Mouse (Mus musculus) erythroblast, embryonic 14.5 days (primary cell): ENCODE results near the gene Olfr1504. TPM values are rescaled to one million over a fixed set of nuclear protein-coding genes. Genes with fewer than 3 reads are reported as not detected.
"Not testable (repeated sequence)": the region's sequence is repeated elsewhere in the genome, so short reads cannot be mapped to it uniquely, and the experiment has no call there.

Experiments
- H3K27me3 ChIP-seq: 2 replicates; pipeline ENCODE4 v1.6.1; 2012; ENCODE audit warnings: inconsistent platforms; ENCODE audit not compliant: control insufficient read depth
- H3K36me3 ChIP-seq: 2 replicates; pipeline ENCODE4 v1.6.1; 2012; ENCODE audit warnings: mild to moderate bottlenecking, inconsistent platforms; ENCODE audit not compliant: control insufficient read depth
- H3K4me1 ChIP-seq: 2 replicates; pipeline ENCODE4 v1.6.1; 2012; ENCODE audit warnings: inconsistent platforms; ENCODE audit not compliant: control insufficient read depth
- H3K4me3 ChIP-seq: replicated peaks from 2 replicates; pipeline ENCODE3; 2012; ENCODE audit warnings: moderate library complexity, mild to moderate bottlenecking, inconsistent platforms
- H3K9me3 ChIP-seq: 2 replicates; pipeline ENCODE4 v1.6.1; 2012; ENCODE audit warnings: low read length, inconsistent platforms, mixed read lengths; ENCODE audit not compliant: control insufficient read depth
- GATA1 ChIP-seq: IDR thresholded peaks from 2 replicates; pipeline ENCODE4 v1.6.1; 2012; ENCODE audit warnings: low read length, inconsistent platforms, mixed read lengths
- TAL1 ChIP-seq: IDR thresholded peaks from 3 replicates; pipeline ENCODE4 v1.6.1; 2012; ENCODE audit warnings: low read length, inconsistent platforms, mixed read lengths
- polyA plus RNA-seq: library from polyadenylated mRNA; stranded (reverse); fragments of >175 nt; gene quantifications from 2 replicates; pipeline ENCODE4 v1.2.3, GENCODE M21; 2012

The Olfr1504 gene
- polyA plus RNA-seq = not detected in 2 replicates

DNA sequence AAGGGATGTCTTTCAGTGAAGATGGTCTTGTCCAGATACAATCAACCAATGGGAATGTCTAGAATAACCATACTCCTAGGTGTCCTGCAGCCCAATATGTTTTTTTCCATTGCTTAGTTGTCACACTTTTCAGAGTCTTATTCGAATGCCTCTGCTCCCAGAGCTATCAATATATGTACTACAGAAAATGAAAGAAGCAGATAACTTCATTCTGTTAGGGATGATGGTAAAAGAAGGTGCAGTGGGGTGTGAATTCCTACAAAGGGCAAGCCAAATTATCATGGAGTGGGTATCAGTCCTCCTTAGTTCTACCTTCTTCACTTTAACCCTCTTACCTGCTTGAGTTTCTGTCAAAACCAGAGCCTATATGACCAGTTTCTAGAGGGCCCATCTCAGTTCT lies at the start of gene Olfr1504:
Olfr1504 (minus strand) TSS at position 101 of the 400 bp plus-strand sequence.
- no peak within 1 kb of the TSS for H3K4me3 ChIP-seq
- H3K36me3 ChIP-seq = no peaks in the 10 kb centered on the region
- no peaks in the 10 kb centered on the region for H3K27me3 ChIP-seq
- TF ChIP-seq TAL1 (no peak), GATA1 (no peak)
- no peaks in the 10 kb centered on the region for H3K9me3 ChIP-seq
- H3K4me1 ChIP-seq = no peaks in the 10 kb centered on the region

DNA sequence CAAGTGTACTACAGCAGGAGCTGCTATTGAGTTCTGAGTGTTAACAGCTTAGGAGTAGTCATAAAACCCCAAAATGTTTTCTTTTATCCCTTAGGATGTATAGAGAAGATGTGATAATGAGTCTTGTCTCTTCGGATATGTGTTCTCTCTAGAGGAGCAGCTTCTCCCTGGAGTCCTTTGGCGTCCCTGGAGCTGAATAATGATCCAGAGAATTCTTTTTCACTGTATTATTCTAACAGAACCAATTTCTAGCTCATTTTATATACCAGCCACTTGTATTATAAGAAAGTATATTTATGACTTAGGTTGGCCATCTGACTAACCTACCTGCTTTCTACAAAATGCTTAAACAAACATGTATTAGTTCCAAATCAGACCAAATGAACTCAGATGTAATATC lies 15.5 kb upstream of the Olfr1504 start, which contains the start of gene Olfr1505:
Olfr1505 (plus strand) TSS at position 301 of the 400 bp plus-strand sequence.
- H3K36me3 ChIP-seq = no peaks in the 10 kb centered on the region
- H3K27me3 ChIP-seq = no peaks in the 10 kb centered on the region
- peaks cover 2% of the 10 kb centered on the region for H3K9me3 ChIP-seq
- TF ChIP-seq GATA1 (no peak), TAL1 (no peak)
- no peaks in the 10 kb centered on the region for H3K4me1 ChIP-seq
- H3K4me3 ChIP-seq = no peak within 1 kb of the TSS

DNA sequence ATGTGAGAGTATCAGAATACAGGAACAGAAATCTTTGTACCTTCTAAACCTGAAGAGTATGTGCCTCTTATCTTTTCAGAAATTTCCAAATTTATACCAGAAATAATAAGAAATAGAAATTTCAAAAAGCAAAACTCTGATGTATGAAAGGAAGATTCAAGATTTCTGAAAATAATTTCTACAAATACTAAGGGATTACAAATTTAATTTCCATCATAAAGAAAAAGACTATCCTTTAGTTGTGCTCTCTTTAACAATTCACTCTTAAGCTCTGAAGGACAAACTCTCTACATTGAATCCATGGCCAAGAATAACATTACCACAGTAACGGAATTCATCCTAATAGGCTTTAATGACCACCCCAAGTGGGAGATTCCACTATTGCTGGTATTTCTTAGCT lies 36.2 kb downstream of the Olfr1504 start, which contains the start of gene Olfr1502:
Olfr1502 (plus strand) TSS at position 301 of the 400 bp plus-strand sequence.
- Histone ChIP-seq H3K27me3 (no peaks in the 10 kb centered on the region), H3K9me3 (no peaks in the 10 kb centered on the region), H3K4me1 (no peaks in the 10 kb centered on the region), H3K4me3 (no peak within 1 kb of the TSS), H3K36me3 (no peaks in the 10 kb centered on the region)
- TF ChIP-seq TAL1 (no peak), GATA1 (no peak)

DNA sequence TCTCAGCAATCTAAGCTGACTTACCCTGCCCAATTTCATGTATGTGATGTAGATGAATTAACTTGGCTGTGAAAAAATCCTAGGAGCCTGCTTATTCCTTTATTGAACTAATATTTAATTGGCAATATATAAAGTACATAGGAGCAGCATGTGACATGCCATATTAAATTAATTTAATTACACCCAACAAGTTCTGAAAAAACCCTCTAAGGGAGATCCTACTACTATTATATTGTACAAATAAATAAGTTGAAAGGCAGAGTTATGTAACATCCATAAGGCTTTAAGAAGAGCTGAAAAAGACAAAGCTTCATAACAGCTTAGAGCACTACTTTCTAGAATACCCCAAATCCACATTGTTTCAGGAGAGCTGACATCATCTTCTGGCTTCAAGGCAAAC lies 47.1 kb downstream of the Olfr1504 start, which contains the start of gene Olfr1501:
Olfr1501 (minus strand) TSS at position 101 of the 400 bp plus-strand sequence.
- not testable (repeated sequence) for H3K4me3 ChIP-seq, H3K9me3 ChIP-seq, H3K36me3 ChIP-seq, H3K4me1 ChIP-seq, H3K27me3 ChIP-seq

Other genes starting within 250 kb of the Olfr1504 start
- gene Olfr1490, start 246.8 kb downstream of the Olfr1504 start, polyA plus RNA-seq = not detected in 2 replicates
- not detected in 2 replicates for gene Olfr1491, start 200.7 kb downstream of the Olfr1504 start, polyA plus RNA-seq
- gene Olfr1493-ps1, start 174.7 kb downstream of the Olfr1504 start, polyA plus RNA-seq = not detected in 2 replicates
- gene Olfr1494, start 158.2 kb downstream of the Olfr1504 start, polyA plus RNA-seq = not detected in 2 replicates
- not detected in 2 replicates for gene Olfr1495, start 133.3 kb downstream of the Olfr1504 start, polyA plus RNA-seq
- not detected in 2 replicates for gene Olfr1496, start 120.0 kb downstream of the Olfr1504 start, polyA plus RNA-seq
- gene Olfr1497, start 99.7 kb downstream of the Olfr1504 start, polyA plus RNA-seq = not detected in 2 replicates
- not detected in 2 replicates for gene Olfr1499, start 78.5 kb downstream of the Olfr1504 start, polyA plus RNA-seq
- gene Olfr1500, start 67.4 kb downstream of the Olfr1504 start, polyA plus RNA-seq = not detected in 2 replicates
- gene Olfr1501, start 47.2 kb downstream of the Olfr1504 start, polyA plus RNA-seq = not detected in 2 replicates
- gene Olfr1502, start 36.1 kb downstream of the Olfr1504 start, polyA plus RNA-seq = not detected in 2 replicates
- not detected in 2 replicates for gene Olfr1505, start 15.6 kb upstream of the Olfr1504 start, polyA plus RNA-seq